Mouse (Mus musculus): ENCODE measurements around the gene Cd40.

DNA sequence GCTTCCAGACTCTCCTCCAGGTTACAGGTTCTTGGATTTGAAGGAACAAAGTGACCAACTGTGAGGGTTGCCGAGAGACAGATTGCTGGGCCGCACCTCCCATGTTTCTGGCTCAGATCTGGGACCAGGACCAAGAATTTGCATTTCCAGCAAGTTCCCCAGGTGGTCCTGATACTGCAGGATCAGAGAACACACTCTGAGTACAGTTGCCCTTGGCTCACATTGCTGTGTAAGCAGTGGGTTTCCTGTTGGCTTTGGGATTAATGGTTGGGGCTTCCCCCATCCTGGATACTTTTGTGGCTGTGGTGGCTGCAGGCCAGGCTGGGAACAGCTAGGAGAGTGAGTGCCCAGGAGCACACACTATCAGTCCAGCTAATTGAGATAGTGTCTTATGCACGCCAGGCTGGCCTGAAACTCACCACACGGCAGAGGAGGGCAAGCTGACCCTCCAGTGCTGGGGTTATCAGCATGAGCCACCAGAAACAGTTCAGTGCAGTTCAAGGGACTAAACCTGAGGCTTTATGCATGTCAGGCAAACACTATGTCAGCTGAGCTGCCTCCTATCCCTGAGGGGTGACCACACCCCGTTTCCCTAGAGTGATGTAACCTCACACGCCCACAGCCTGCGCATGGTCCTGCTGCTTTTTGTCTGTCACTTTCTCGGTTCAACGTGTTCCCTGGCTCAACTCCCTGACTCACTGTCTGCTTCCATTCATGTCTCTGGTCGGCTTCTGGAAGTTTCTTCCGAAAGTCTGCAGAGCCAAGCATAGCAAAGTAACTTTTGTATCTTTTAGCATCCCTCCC is 18.9 kb downstream of the Cd40 start:
- TF ChIP-seq CTCF (IDR thresholded peaks at IDR 0.05; ENCODE audit: insufficient read depth, low read depth, low read length), result no peak
- no peak for TF ChIP-seq POLR2A (IDR thresholded peaks at IDR 0.05; ENCODE audit: insufficient read depth, low read depth, low read length)
